Mouse (Mus musculus): ENCODE measurements around the gene Aldh3b3.

- peak; percentile 89 for TF ChIP-seq CTCF (IDR thresholded peaks at IDR 0.05; ENCODE audit: low read depth)
- TF ChIP-seq EP300 (IDR thresholded peaks at IDR 0.05; ENCODE audit: low read depth) = no peak
Measured at GRCm38 (mm10) chr19:4018743-4019583, 60.5 kb downstream of the Aldh3b3 start.

All from heart, postnatal 0 days (tissue).